Mouse (Mus musculus) cerebral cortex, adult 2 months (tissue): ENCODE data around the gene Gm10840.

ENCODE experiments used
- WGBS: fragments of 180-500 bp; shearing (Covaris S2); methylation state at CpG from one replicate; pipeline ENCODE4 v1.1.7; 2018; 5-methylcytosine and 5-hydroxymethylcytosine counted together

The Gm10840 gene

DNA sequence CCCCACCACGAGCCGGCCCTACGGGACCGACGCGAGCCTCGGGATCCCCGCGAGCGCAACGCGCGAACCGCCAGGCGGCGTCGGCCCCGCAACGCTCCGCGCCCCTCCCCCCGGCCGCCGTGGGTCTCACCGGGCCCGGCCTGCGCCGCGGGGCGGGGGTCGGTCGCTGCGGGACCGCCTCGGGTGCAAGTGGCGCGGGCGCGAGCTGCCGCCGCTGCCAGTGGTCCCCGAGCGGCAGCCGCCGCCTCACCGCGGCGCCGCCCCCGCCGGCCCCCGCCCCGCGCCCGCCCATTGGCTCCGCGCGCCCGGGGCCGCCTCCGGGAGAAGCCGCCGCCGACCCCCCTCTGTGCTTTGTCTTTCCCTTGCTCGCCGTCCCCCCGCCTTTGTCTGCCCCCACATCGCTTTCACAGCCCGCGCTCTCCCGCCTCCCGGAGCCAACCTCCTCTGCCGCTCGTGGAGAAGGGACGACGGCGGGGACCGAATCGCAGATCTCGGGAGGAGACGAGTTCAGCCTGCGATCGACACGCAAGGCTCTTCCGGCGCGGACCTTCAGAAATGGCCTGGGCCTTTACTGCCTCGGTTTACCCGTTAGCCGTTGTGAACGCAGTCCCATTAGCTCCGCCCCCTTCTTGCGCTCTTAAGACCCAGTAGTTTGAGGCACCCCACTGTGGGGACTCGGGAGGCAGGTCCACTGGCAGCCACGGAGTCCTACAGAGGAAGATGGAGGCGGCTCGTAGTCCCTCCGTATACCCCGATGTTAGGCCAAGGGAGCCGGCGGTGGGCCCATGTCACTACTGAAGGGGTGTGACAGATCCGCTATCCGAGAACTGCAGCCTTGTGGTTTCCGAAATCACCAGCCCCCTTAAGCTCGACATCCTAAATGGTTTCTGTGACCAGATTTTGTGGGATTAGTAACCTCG lies 469 bp upstream of the Gm10840 start:
- WGBS: 1% methylated on average over 104 of the region's 106 CpGs

DNA sequence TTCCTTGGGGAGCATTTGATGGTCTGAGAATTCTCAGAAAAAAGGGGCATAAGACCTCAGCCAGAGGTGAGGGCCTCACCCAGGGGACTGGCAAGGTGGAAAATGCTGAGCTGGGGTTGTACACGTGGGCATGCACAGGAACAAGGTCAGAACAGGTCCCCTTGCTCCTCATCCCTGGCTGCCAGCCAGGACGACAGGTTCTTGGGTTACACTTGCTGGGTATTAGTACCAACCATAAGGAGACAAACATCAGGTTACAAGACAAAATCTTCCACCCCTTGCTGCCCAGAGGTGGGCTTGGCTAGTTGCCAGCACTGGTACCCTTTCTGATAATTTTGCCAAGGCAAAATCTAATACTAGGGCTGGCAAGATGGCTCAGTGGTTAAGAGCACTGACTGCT lies 1.6 kb downstream of the Gm10840 start:
- WGBS: 89% methylated on average over 2 of the region's 2 CpGs

DNA sequence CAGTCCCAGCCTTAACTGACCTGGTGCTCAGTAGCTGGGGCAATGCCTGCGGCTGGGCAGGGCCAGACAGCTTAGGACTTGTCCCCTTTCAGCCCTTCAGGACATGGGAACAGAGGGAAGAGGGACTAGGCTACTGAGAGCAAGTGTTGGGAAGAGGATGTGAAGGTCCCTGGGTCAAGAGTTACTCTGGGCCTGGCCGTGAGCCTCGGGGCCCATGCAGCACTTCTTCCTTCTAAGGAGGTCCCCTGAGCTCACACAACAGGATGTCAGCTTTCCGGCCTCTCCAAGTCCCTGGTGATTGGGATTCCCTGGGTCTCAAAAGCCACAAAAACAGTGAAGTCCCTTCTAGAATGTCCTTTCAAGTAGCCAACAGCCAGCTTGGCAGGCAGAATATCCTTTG lies 2.9 kb downstream of the Gm10840 start:
- WGBS: 76% methylated on average over 4 of the region's 4 CpGs

DNA sequence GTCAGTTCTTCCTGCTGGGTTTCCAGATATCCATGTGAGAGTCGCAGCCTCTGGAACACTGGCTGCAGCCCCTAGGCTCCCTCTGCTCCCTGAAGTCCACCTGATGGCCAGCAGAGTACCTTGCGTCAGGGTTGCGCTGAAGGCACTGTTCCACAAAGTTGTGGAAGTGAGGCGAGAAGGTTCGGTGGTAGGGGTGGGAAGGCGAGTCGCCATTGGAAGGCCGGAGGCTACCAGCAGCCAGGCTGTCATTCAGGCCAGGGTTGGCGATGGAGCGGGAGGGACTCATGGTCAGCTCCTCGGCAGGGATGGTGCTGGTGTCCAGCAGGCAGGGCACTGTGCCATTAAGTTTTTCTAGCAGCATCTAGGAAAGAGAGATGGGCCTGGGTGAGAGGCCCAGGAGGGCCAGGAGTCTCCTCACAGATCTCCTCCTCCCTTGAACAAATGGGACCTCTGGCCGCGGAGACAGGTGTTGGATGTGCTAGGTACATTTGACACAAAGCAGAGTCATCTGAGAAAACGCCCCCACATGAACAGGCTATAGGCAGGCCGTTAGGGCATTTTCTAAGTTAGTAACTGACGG lies 4.0 kb downstream of the Gm10840 start:
- 88% methylated on average over 16 of the region's 16 CpGs for WGBS

DNA sequence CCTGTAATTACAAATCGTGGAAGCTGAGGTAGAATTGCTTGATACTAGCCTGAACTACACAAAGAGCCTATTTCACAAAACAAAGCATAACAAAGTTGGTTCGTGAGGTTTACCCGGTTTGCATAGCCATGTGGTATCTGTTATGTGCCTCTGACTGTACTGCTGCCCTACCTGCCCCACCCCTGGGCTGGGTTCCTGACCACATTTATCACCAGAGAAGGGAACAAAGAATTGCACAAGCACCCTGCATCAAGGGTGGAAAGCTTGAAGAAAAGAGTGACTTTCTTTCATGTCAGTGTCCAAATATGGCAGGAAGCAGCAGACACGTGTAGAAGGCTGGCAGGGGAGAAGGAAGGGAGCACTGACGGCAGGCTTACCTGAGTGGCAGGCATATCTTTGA lies 6.8 kb downstream of the Gm10840 start:
- 83% methylated on average over 5 of the region's 5 CpGs for WGBS

DNA sequence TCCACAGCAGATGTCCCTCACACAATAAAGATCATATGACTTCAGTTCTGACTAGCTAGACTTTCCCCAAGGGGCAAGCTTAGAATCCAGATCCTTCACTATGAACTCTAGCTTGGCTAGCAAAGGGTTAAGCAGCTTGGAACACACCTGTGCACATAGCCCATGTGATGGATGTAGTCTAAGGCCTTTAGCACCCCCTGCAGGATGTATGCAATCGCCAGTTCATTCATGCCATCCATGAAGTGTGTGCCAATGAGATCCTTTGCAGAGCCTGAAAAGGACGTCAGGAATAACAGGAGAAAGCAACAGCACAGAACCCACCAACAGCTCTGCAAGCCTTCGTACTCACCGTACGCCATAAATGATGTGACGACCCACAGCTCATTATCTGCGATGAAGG lies 10.2 kb downstream of the Gm10840 start:
- WGBS: 84% methylated on average over 7 of the region's 7 CpGs

DNA sequence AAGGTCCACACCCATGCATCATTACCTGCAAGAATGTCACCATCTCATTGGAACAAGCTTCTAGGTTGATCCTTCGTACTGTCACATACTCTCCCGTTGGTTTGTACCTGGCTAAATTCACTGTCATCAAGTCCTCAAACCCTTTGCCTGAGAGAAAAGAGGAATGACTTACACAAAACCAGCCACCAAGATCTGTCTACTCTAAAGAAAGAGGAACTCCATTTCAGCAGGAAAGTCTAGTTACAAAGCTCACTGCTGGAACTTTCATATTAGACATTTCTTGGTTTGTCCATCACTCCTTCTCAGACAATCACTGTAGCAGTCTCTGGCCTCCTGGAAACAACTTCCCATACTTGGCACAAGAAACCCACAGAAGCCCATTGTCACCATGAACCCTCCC lies 12.6 kb downstream of the Gm10840 start:
- 86% methylated on average over 2 of the region's 2 CpGs for whole genome bisulfite sequencing

DNA sequence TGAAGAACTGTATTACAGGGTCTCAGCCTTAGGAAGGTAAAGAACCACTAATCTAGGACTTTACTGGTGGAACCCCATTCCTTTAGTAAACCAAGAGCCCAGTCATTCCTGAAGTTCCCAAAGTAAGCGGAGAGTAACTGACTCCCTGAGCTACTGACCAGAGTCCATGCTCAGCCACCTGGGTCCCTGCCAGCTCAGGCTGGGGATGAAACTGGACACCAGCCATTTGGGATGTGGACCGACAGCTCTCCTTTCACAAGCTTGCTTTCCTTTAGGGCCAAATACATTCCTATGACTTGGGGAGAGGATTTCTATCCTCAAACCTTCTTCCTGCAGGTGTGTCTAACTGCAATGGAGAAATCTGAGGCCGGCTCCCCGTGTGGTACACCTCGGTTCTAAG lies 13.7 kb downstream of the Gm10840 start:
- WGBS: 90% methylated on average over 5 of the region's 5 CpGs

DNA sequence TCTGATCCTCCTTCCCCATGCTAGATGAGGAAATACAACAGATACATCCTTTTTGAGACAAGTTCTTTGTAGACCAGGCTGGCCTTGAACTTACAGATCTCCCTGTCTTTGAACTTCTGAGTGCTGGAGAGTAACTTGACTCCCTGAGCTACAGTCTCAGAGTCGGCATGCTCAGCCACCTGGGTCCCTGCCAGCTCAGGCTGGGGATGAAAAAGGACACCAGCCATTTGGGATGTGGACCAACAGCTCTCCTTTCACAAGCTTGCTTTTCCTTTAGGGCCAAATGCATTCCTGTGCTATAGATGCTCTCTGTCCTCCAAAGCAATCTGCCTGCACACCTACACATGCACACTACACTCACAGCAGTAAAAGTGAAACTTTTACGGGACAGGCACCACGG lies 14.4 kb downstream of the Gm10840 start:
- WGBS: 47% methylated on average over 3 of the region's 3 CpGs

DNA sequence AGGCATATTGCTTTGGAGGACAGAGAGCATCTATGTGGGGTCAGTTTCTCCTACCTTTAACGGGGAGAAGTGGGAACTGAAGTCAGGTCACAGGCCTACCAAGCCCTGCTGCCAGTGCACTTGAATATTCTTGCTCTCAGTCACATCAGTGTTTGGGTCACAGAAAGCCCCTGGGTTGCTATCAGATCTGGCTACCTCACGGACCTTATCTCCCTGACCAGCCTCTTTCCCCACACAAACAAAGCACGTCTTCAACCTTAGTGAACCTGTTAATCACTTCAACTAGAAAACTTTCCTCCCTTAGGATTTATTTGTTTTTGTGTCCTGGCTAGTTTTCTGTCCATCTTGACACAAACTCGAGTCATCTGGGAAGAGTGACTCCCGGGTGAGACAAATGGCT lies 15.7 kb downstream of the Gm10840 start:
- 88% methylated on average over 5 of the region's 5 CpGs for WGBS

DNA sequence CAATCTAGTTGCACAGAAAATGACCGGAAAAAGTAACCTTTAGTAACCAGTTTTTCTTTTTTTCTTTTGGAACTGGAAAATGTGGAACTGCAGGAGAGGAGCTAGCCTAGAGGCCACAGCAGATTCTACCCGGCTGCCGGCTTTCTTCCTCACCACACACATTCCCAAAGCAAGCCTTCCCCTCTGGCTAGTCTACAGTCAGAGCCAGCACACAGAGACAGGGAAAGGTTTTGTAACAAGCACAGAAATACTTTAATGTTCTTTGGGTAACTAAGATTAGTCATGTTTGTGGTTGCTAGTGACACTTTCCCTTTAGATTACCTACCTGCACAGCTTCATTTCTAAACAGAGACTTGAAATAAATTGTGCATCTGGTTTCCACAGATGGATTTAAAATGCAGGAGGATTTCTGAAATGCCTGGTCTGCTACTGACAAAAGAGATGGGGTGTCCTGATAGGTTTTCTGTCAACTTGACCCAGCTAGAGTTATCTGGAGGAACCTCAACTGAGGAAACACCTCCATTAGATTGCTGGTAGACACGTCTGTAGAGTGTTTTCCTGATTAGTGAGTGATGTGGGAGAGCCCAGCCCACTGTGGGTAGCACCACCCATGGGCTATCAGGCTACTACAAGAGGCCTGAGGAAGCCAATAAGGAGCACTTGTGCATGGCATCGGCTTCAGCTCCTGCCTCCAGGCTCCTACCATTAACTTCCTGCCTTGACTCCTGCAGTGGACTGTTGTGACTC lies 17.6 kb downstream of the Gm10840 start:
- WGBS: 64% methylated on average over 5 of the region's 5 CpGs

DNA sequence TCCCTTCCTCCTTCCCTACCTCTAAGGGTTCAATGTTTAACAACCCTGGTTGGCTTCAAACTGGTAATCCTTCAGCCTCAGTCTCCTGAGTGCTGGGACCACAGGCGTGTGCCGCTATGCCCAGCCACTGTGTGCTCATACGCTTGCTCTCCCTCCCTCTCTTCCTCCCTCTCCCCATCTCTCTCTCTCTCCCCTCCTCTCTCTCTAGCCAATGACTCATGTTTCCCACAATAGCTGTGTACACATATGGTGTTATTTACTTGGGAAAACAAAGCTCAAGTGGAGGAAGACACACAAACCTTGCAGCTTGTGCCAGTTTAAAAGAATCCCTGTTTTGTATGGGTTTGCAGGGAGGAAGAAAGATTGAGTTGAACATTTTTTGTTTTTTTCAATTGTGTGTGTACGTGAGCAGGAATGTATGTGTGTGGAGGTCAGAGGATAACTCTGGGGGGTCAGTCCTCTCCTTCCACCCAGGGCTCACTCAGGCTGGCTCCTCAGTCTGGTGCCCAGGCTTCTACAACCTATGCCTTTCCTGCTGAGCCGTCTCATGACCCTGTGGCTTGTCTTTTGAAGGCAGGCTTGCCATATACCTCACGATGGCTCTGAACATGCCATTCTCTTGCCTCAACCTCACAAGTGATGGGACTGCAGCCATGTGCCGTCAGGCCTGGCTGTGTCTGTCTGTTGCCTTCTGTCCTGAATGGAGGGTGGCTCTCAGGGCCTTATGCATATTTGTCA lies 19.2 kb downstream of the Gm10840 start:
- 50% methylated on average over 7 of the region's 7 CpGs for WGBS

DNA sequence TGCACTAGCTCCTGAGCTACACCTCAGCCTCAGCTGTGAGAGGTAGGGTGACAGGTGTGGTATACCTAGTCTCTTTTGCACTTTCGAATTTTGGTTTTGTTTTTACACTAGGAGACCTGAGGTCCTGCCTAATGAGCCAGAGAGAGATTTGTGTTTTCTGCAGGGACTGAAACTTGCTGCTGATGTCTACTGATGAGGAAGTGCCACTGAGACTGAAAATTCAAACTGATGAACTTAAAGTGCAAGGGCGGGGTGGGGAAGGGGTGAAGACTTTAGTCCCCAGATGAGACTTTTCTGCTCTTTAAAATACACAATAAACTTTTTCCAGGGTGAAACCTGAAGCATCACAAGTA lies 19.8 kb downstream of the Gm10840 start:
- WGBS: 88% methylated on average over 2 of the region's 2 CpGs

DNA sequence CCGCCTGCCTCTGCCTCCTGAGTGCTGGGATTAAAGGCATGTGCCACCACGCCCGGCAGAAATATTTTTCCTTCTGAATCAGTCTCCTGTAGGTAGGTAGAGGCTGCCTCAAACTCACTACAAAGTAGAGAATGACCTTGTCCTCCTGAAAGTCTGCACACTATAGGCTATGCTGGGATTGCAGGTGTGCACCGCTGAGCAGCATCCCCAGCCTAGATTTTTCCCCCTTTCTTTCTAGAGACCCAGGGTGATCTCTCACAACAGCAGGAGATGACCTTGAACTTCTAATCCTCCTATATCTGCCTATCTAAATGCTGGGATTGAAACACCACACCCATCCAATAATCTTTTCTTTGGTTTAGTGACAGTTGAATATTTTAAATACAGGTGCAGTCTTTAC lies 26.7 kb downstream of the Gm10840 start:
- 98% methylated on average over 4 of the region's 4 CpGs for WGBS

DNA sequence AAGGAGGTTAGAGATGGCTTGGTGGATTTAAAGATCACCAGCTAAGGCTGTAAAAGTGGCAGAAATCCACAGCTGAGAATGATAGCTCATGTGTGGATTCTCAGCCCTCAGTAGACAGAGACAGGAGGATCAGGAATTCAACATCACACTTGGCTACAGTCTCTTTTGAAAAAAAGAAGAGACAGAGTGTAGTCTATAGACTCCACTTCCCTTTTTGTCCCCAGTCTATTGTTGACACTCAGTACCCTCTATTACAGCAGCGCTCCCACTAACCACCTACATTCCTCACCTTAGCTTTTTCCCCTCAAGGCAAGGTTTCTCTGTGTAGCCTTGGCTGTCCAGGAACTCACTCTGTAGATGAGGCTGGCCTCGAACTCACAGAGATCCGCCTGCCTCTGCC lies 31.1 kb downstream of the Gm10840 start:
- 97% methylated on average over 3 of the region's 3 CpGs for WGBS

DNA sequence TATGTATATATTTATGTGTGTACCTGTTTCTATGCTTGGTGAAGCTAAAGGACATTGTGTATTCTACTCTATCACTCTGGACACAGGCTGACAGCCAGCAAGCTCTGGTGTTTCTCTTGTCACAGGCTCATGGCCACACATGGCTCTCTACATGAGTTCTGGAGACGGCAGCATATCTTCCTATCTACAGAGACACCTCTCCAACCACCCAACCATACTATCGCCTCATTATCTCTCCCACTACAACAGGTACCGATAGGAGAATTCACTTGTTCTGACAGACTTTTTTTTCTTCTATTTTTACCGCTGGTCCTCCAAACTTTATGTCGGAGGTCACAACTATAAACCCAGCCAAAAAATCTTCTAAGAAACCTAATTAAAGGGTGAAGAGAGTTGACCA lies 31.6 kb downstream of the Gm10840 start:
- 86% methylated on average over 5 of the region's 5 CpGs for WGBS

DNA sequence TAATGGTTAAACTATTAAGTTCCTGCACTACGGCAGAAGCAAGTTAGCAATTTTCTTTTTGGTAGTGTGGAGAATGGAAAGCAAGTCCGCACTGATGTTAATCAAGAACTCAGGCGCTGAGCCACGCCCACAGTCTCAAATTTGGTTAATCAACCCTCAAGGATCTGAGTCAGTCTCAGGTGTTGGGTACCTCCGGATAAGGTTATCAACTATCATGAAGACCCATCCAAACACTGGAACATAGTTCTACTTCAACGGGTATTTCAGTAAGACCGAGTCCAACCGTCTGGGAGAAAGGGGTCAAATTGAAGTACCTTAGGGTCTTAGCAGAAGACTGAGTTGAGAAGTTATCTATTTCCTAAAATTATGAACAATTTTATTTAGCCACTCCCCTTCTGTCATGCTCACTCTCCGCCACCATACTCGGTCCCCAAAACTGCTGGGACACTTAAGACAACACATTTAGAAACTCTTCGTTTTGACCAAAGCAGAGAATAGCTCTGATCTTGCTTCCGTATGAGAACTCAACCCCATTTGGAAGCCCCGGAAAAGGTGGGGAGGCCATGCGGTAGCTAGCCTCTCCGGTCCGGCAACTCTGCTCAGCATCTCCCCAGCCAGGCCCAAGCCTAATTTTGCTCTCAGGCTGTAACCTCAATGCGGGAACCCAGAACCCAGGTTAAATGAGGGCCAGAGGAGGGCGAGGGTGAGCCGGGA lies 32.2 kb downstream of the Gm10840 start:
- WGBS: 8% methylated on average over 19 of the region's 19 CpGs

DNA sequence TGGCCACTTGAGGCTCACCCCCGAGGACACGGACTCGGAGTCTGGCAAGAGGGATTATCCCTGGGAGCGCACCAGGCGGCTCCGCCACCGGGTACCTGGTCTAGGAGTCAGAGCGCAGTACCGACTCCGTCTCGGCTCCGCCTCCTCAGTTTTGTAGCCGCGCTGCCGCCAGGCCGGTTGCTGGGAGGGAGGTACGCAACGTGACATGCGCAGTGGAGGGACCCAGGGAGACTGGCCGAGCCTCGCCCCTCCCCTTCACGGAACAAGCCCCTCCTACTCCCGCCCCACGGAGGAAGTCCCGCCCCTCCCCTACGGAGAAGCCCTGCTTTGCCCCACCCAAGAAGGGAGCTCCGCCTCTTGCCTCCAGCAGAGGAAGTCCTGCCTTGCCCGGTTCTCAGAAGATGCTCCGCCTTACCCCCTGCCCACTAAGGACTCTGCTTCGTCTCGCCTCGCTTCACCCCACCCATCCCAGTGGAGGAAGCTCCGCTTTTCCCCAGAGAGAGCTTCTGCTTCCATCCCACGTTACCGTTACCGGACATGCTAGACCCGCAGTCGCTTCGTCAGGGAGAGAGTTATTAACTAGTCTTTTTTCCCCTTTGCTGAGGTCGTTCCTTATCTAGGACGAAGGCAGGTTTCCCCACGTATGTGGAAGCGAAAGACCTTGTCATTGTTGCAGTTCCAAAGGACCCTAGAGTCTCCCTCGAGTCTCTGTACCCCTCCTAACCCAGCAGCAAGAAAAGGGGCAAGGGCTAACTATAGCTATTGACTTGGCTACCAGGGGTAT lies 32.9 kb downstream of the Gm10840 start:
- WGBS: under 1% methylated on average over 43 of the region's 44 CpGs

DNA sequence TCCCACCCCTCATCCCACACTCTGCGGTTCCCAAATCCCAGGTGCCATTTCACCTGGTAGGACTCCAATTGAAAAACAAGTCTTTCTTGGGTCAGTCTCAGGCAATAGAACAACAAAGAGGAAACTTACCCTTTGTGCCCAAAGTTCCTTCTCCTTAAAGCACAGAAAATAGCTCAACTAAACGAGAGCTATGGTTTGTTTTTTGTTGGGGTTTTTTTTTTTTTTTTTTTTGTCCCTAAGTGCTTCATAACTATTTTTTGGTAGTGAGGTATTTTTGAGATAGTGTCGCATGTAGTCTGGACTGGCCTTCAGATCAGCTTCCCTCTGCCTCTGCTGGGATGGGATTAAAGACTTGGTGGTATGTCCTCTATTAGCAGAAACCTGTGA lies 33.5 kb downstream of the Gm10840 start:
- WGBS: 16% methylated on average over 3 of the region's 3 CpGs

DNA sequence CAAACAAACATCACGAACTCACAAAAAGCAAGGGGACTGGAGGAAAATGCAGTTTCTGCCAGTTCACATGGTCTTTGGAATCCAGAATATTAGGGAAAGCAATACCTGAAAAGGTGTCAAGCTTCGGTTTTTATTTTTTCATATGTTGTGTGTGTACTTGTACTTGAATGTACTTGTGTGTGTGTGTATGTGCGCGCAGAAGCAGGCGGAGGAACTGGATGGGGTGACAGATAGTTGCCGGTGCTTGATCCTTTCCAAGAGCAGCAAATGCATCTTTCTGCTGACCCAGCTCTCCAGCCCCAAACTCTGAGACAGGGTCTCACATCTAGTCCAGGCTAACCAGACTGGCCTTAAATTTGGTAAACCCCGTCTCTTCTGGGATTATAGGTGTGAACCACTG lies 34.2 kb downstream of the Gm10840 start:
- WGBS: 88% methylated on average over 7 of the region's 7 CpGs

DNA sequence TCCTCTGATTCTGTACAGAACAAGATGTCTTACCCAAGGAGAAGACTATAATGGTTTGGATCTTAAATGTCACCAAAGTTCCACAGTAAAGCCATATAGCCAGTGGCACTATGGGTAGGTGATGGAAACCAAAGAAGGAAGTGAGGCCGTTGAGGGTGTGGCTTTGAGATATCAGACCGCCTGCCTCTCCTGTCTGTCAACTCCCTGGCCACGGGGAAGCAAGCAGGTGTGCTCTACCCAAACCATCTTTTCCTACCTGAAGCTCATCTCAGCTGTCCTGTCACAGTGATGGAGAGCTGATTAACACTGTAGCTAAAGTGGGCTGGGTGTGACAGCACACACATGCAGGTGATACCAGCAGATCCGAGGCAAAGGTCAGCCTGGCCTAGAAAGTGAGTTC lies 37.6 kb downstream of the Gm10840 start:
- WGBS: 92% methylated on average over 4 of the region's 4 CpGs
